In genomic region chr4:106314291-106314690, GRCm38 (mm10) we compare ENCODE assay signal across 18 mouse cellular contexts. TPM values are rescaled to one million over a fixed set of nuclear protein-coding genes. Genes with fewer than 3 reads are reported as not detected.
DNase-seq lines count a peak whose midpoint lies in the region; ATAC-seq and TF ChIP-seq lines count a peak whose summit lies in the region.
"Had no signal": no experiment of that assay in that cellular context is flagged by ENCODE, and none has a peak within 500 bp of the region (broad histone marks: within the 10 kb centered on the region; RNA-seq: fewer than 3 reads in every experiment).

No protein-coding gene starts in this region.

- TF ChIP-seq POLR2A in embryonic fibroblast, embryonic 13.5 days (IDR thresholded peaks at IDR 0.05; ENCODE audit: low read depth, low read length) = 0 out of 2 replicates have a peak, but pooled peaks have one; percentile 9

- H3K4me1 ChIP-seq in erythroblast, embryonic 14.5 days (ENCODE audit: control insufficient read depth) = peaks cover 61% of the 10 kb centered on the region
- H3K4me1 ChIP-seq in embryonic fibroblast, embryonic 13.5 days (ENCODE audit: control insufficient read depth, insufficient read depth, low read length) = peaks cover 9% of the 10 kb centered on the region

- H3K36me3 ChIP-seq in erythroblast, embryonic 14.5 days (ENCODE audit: control insufficient read depth) = peaks cover 14% of the 10 kb centered on the region
- no peaks in the 10 kb centered on the region for H3K36me3 ChIP-seq in splenic B cell, adult 2 months (ENCODE audit: control insufficient read depth, insufficient read depth, low read length, poor library complexity, severe bottlenecking)
- H3K36me3 ChIP-seq: embryonic facial prominence, embryonic 10.5 days; heart, embryonic 10.5 days; limb, embryonic 13.5 days; midbrain, embryonic 12.5 days had no signal

- H3K27ac ChIP-seq in embryonic fibroblast, embryonic 13.5 days (ENCODE audit: insufficient read depth, low read length) = no peak overlapping the region
- H3K27ac ChIP-seq: embryonic facial prominence, embryonic 10.5 days; heart, embryonic 10.5 days; limb, embryonic 13.5 days; midbrain, embryonic 12.5 days had no signal

- no peaks in the 10 kb centered on the region for H3K9me3 ChIP-seq in erythroblast, embryonic 14.5 days (ENCODE audit: control insufficient read depth, low read length)
- H3K9me3 ChIP-seq: embryonic facial prominence, embryonic 10.5 days; heart, embryonic 10.5 days; limb, embryonic 13.5 days; midbrain, embryonic 12.5 days had no signal

- no peaks in the 10 kb centered on the region for H3K27me3 ChIP-seq in erythroblast, embryonic 14.5 days (ENCODE audit: control insufficient read depth)
- H3K27me3 ChIP-seq in splenic B cell, adult 2 months (ENCODE audit: control insufficient read depth, insufficient read depth, low read length, poor library complexity, severe bottlenecking) = no peaks in the 10 kb centered on the region
- H3K27me3 ChIP-seq: limb, embryonic 13.5 days; midbrain, embryonic 12.5 days had no signal

- peak overlapping the region; percentile 24 for H3K4me3 ChIP-seq in erythroblast, embryonic 14.5 days (replicated peaks)
- no peak overlapping the region for H3K4me3 ChIP-seq in embryonic fibroblast, embryonic 13.5 days (ENCODE audit: insufficient read depth, low read length)
- H3K4me3 ChIP-seq: embryonic facial prominence, embryonic 10.5 days; midbrain, embryonic 12.5 days had no signal

- no peak for ATAC-seq in erythroblast, adult 5-6 weeks (replicated peaks; ENCODE audit: low FRiP score, poor library complexity, severe bottlenecking)
- ATAC-seq: hindbrain, embryonic 16.5 days had no signal

- no peak for TF ChIP-seq CTCF in embryonic fibroblast, embryonic 13.5 days (IDR thresholded peaks at IDR 0.05; ENCODE audit: borderline replicate concordance, insufficient read depth, low read length)

- peak; percentile 73 for DNase-seq in A20 (ENCODE audit: low read depth, low spot score)
- peak; percentile 71 for DNase-seq in splenic B cell, adult 2 months (ENCODE audit: low read depth, low spot score)
- DNase-seq in adrenal gland, adult 2 months = no peak
- no peak for DNase-seq in right cerebral cortex, postnatal 14 days
- no peak for DNase-seq in adrenal gland, adult 18-20 months (ENCODE audit: low spot score in 2 of 2)
- DNase-seq: adrenal gland, postnatal 25 days; cerebellum, postnatal 14 days; gastrocnemius, postnatal 14 days; kidney, adult 2 months; lung, postnatal 10 days had no signal

RNA-seq across cellular contexts. Expression of gene Usp24, which starts 1.7 kb away (rescaled TPM):
- 1.2 TPM in 2 replicates for polyA plus RNA-seq in erythroblast, embryonic 14.5 days (2012)
- total RNA-seq in erythroblast, adult 5-6 weeks (2015; ENCODE audit: low replicate concordance) = 7.1 and 7.5 TPM in 2 replicates
- total RNA-seq in erythroblast, adult 5-6 weeks (2017; ENCODE audit: low replicate concordance) = 6.8 and 11.8 TPM in 2 replicates
- polyA plus RNA-seq in embryonic fibroblast, embryonic 13.5 days (2011; ENCODE audit: insufficient read length, low read depth, missing spikeins) = 31.1 and 35.4 TPM in 2 replicates
- 10 to 100 TPM; 32.9 to 34.0 TPM for total RNA-seq in adrenal gland, adult 2 months (2021)
- polyA plus RNA-seq in adrenal gland, adult 2 months (2012; rRNA removed) = 8.5 and 10.7 TPM in 2 replicates
- 10 to 100 TPM; 35.2 to 36.6 TPM for total RNA-seq in adrenal gland, adult 18-20 months (2021)

Comparison
In these comparisons a context has a peak if more than half of its experiments do, and no peak if none do; other contexts are left out.
1. DNase-seq: peak in A20 (single experiment) and splenic B cell, adult 2 months (single experiment); none in adrenal gland, adult 2 months (single experiment), right cerebral cortex, postnatal 14 days (single experiment) and adrenal gland, adult 18-20 months (0 of 2).